Comparison of ENCODE assay signal across 24 mouse cellular contexts in genomic region chr7:117667286-117667685, GRCm38 (mm10).
A peak's percentile ranks its signal among the peaks of the same experiment; 100 is the strongest.
DNase-seq lines count a peak whose midpoint lies in the region; ATAC-seq and TF ChIP-seq lines count a peak whose summit lies in the region.
"Had no signal": no experiment of that assay in that cellular context is flagged by ENCODE, and none has a peak within 500 bp of the region (broad histone marks: within the 10 kb centered on the region; RNA-seq: fewer than 3 reads in every experiment).

No protein-coding gene starts in this region.

- H3K4me2 ChIP-seq in kidney, embryonic 15.5 days, result no peak overlapping the region
- no peak overlapping the region for H3K4me2 ChIP-seq in lung, embryonic 15.5 days
- H3K4me2 ChIP-seq: embryonic facial prominence, embryonic 12.5 days; forebrain, embryonic 15.5 days; limb, embryonic 15.5 days; liver, embryonic 13.5 days had no signal

- H3K9me3 ChIP-seq in kidney, embryonic 15.5 days (replicated peaks), result no peaks in the 10 kb centered on the region
- H3K9me3 ChIP-seq in lung, embryonic 15.5 days, result no peaks in the 10 kb centered on the region
- peaks cover 51% of the 10 kb centered on the region for H3K9me3 ChIP-seq in G1E (replicated peaks)
- H3K9me3 ChIP-seq: embryonic facial prominence, embryonic 12.5 days; forebrain, embryonic 15.5 days; limb, embryonic 10.5 days; limb, embryonic 15.5 days; liver, embryonic 13.5 days had no signal

- H3K36me3 ChIP-seq in kidney, embryonic 15.5 days, result no peaks in the 10 kb centered on the region; the same call in none of the 2 replicates
- no peaks in the 10 kb centered on the region for H3K36me3 ChIP-seq in lung, embryonic 15.5 days
- no peaks in the 10 kb centered on the region for H3K36me3 ChIP-seq in G1E (replicated peaks)
- H3K36me3 ChIP-seq: embryonic facial prominence, embryonic 12.5 days; forebrain, embryonic 15.5 days; limb, embryonic 10.5 days; liver, embryonic 13.5 days had no signal

- H3K4me1 ChIP-seq in kidney, embryonic 15.5 days, result no peaks in the 10 kb centered on the region
- H3K4me1 ChIP-seq in lung, embryonic 15.5 days, result no peaks in the 10 kb centered on the region
- no peaks in the 10 kb centered on the region for H3K4me1 ChIP-seq in G1E (ENCODE audit: insufficient read depth, low read depth, low read length)
- H3K4me1 ChIP-seq: embryonic facial prominence, embryonic 12.5 days; forebrain, embryonic 15.5 days; limb, embryonic 10.5 days; limb, embryonic 15.5 days; liver, embryonic 13.5 days had no signal

- no peak overlapping the region for H3K9ac ChIP-seq in kidney, embryonic 15.5 days
- no peak overlapping the region for H3K9ac ChIP-seq in lung, embryonic 15.5 days
- H3K9ac ChIP-seq: embryonic facial prominence, embryonic 12.5 days; forebrain, embryonic 15.5 days; limb, embryonic 15.5 days; liver, embryonic 13.5 days had no signal

- no peaks in the 10 kb centered on the region for H3K27me3 ChIP-seq in kidney, embryonic 15.5 days
- H3K27me3 ChIP-seq in lung, embryonic 15.5 days, result no peaks in the 10 kb centered on the region
- no peaks in the 10 kb centered on the region for H3K27me3 ChIP-seq in G1E (ENCODE audit: insufficient read depth, low read length)
- H3K27me3 ChIP-seq: embryonic facial prominence, embryonic 12.5 days; forebrain, embryonic 15.5 days; limb, embryonic 15.5 days; liver, embryonic 13.5 days had no signal

- WGBS in kidney, embryonic 15.5 days, result 85% methylated on average over 10 of the region's 10 CpGs
- 81% methylated on average over 10 of the region's 10 CpGs for WGBS in lung, embryonic 15.5 days

- TF ChIP-seq CTCF in G1E (IDR thresholded peaks at IDR 0.05; ENCODE audit: low read depth, low read length), result no peak

- 0 out of 2 replicates have a peak, but pooled peaks have one; percentile 33 for ATAC-seq in kidney, embryonic 15.5 days (replicated peaks; ENCODE audit: low FRiP score)
- ATAC-seq in lung, embryonic 15.5 days (ENCODE audit: borderline replicate concordance, extremely low read depth, low FRiP score, low TSS enrichment), result peak; percentile 31; the same call in 1 of the 2 replicates
- ATAC-seq in G1E (ENCODE audit: extremely low read depth, insufficient number of reproducible peaks, low FRiP score, poor library complexity, severe bottlenecking), result no peak
- ATAC-seq: activated CD4-positive, CD25-positive, alpha-beta regulatory T cell, adult 4 months; forebrain, embryonic 15.5 days; intestine, embryonic 16.5 days; midbrain, embryonic 16.5 days had no signal

- no peak overlapping the region for H3K27ac ChIP-seq in kidney, embryonic 15.5 days
- no peak overlapping the region for H3K27ac ChIP-seq in lung, embryonic 15.5 days
- H3K27ac ChIP-seq: embryonic facial prominence, embryonic 12.5 days; forebrain, embryonic 15.5 days; limb, embryonic 10.5 days; limb, embryonic 15.5 days; liver, embryonic 13.5 days had no signal

- no peak overlapping the region for H3K4me3 ChIP-seq in kidney, embryonic 15.5 days (replicated peaks)
- no peak overlapping the region for H3K4me3 ChIP-seq in lung, embryonic 15.5 days
- H3K4me3 ChIP-seq in G1E (ENCODE audit: low read depth, low read length), result peak overlapping the region; percentile 40; the same call in 1 of the 2 replicates
- H3K4me3 ChIP-seq: embryonic facial prominence, embryonic 12.5 days; forebrain, embryonic 15.5 days; limb, embryonic 10.5 days; limb, embryonic 15.5 days; liver, embryonic 13.5 days had no signal

- peak; percentile 48 to 63 for DNase-seq in cerebellum, postnatal 14 days
- DNase-seq in cerebellum, adult 9-10 months, result no peak
- no peak for DNase-seq in kidney, postnatal 36 days
- no peak for DNase-seq in lung, postnatal 14 days
- DNase-seq in G1E (ENCODE audit: low spot score), result no peak
- DNase-seq in thymus, postnatal 0 days (ENCODE audit: low spot score), result no peak
- DNase-seq: adrenal gland, adult 2 months; adrenal gland, postnatal 36 days; B cell, adult 2 months; embryo, embryonic 11 days; heart, postnatal 14 days; liver, embryonic 13.5 days; lung, adult 18-20 months; lung, postnatal 10 days; right cerebral cortex, postnatal 4 days had no signal

Comparison
In these comparisons a context has a peak if more than half of its experiments do, and no peak if none do; other contexts are left out.
1. DNase-seq: peak in cerebellum, postnatal 14 days (2 of 2); none in cerebellum, adult 9-10 months (single experiment), kidney, postnatal 36 days (0 of 2), lung, postnatal 14 days (single experiment), G1E (single experiment) and thymus, postnatal 0 days (single experiment).